Mouse (Mus musculus): Measurements from ENCODE around the gene Gm45234. TPM values are rescaled to one million over a fixed set of nuclear protein-coding genes. Genes with fewer than 3 reads are reported as not detected.

Gm45234 gene
- total and polyA plus RNA-seq, 3 experiments, result not detected

DNA sequence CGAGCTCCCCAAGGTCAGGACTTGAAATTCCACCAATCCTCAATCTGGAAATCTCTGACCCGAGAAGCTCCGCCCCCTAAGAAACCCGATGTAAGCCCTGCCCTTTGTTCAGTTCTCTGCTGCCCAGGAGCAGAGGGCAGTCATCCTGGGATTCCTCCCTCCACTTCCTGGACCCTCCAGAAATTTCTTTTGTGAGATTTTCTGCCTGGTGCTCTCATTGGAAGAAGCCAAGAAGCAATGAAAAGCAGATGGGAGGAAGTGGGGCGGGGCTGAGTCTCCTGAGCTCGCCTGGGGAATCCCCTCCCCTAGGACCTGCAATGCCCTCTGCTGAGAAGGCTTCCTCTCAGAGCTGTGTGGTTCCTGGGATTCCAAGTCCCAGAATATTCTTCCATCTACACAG lies 26.6 kb upstream of the Gm45234 start:
- Histone ChIP-seq H3K4me3 (replicated peaks in 1 of 3; ENCODE audit: low read depth in 2 of 3, low read length in 2 of 3, poor library complexity in 1 of 3) (peak overlapping the region; percentile 31 to 53 (median 52)), H3K9me3 (replicated peaks; ENCODE audit: low read length) (no peaks in the 10 kb centered on the region), H3K27me3 (replicated peaks) (peaks cover 9% of the 10 kb centered on the region), H3K4me1 (ENCODE audit: control insufficient read depth in 1 of 2, insufficient read depth in 2 of 2) (peaks cover 9 to 16% of the 10 kb centered on the region in 2 experiments; a peak in 3 of 4 replicates), H3K79me2 (replicated peaks; ENCODE audit: control insufficient read depth, extremely low read depth, insufficient read depth, poor library complexity, severe bottlenecking) (no peaks in the 10 kb centered on the region), H3K27ac (ENCODE audit: insufficient read depth, low read depth) (no peak overlapping the region), H3K4me2 (ENCODE audit: insufficient read depth, low read depth, poor library complexity, severe bottlenecking) (peak overlapping the region; percentile 46), H3K9ac (ENCODE audit: insufficient read depth, low read depth) (peak overlapping the region; percentile 32; the same call in 1 of the 2 replicates), H3K36me3 (replicated peaks in 1 of 2; ENCODE audit: control insufficient read depth in 1 of 2, insufficient read depth in 1 of 2, low read length in 1 of 2) (no peaks in the 10 kb centered on the region)
- in situ Hi-C loops (cut with MboI; ENCODE audit: low pct_ligation_motif_present, low pct_unique_long_range_greater_than_20kb, low sequenced_read_pairs), result no loop called here
- peak; percentile 76 for DNase-seq (ENCODE audit: extremely low read depth)
- peak; percentile 43; the same call in 1 of the 2 replicates for TF ChIP-seq EP300 (IDR thresholded peaks at IDR 0.05; ENCODE audit: low read length)
- no peak for TF ChIP-seq MEF2A (IDR thresholded peaks at IDR 0.05; ENCODE audit: borderline replicate concordance, low read depth, low read length)
- TF ChIP-seq TBP (conservative IDR thresholded peaks at IDR 0.05; ENCODE audit: low read depth, low read length), result peak; percentile 69
- TF ChIP-seq RAD21 (IDR thresholded peaks at IDR 0.05; ENCODE audit: low read depth, low read length), result no peak
- no peak for TF ChIP-seq JUN (IDR thresholded peaks at IDR 0.05; ENCODE audit: insufficient read depth, low read depth, low read length)
- peak; percentile 78 for TF ChIP-seq ELF1 (IDR thresholded peaks at IDR 0.05; ENCODE audit: low read depth, low read length)
- peak; percentile 58 for TF ChIP-seq HCFC1 (IDR thresholded peaks at IDR 0.05; ENCODE audit: low read depth, low read length)
- peak; percentile 41; the same call in 1 of the 2 replicates for TF ChIP-seq CHD1 (IDR thresholded peaks at IDR 0.05; ENCODE audit: low read depth, low read length)
- TF ChIP-seq USF2 (conservative IDR thresholded peaks at IDR 0.05; ENCODE audit: low read depth, low read length), result no peak
- TF ChIP-seq MXI1 (IDR thresholded peaks at IDR 0.05; ENCODE audit: low read depth, low read length), result peak; percentile 54; the same call in 1 of the 2 replicates
- 0 out of 2 replicates have a peak, but pooled peaks have one; percentile 28 for TF ChIP-seq MYC (IDR thresholded peaks at IDR 0.05; ENCODE audit: low read depth, low read length)
- TF ChIP-seq POLR2AphosphoS2 (IDR thresholded peaks at IDR 0.05; ENCODE audit: low read depth, low read length), result no peak; the same call in 1 of the 2 replicates
- TF ChIP-seq POLR2A (IDR thresholded peaks at IDR 0.05; ENCODE audit: low read depth, low read length), result peak; percentile 72
- peak; percentile 53; the same call in 1 of the 2 replicates for TF ChIP-seq RCOR1 (conservative IDR thresholded peaks at IDR 0.05; ENCODE audit: low read depth, low read length)
- no peak for TF ChIP-seq ZC3H11A (IDR thresholded peaks at IDR 0.05; ENCODE audit: low read depth, low read length)
- TF ChIP-seq ZKSCAN1 (IDR thresholded peaks at IDR 0.05; ENCODE audit: borderline replicate concordance, low read depth, low read length), result no peak
- no peak for TF ChIP-seq USF1 (IDR thresholded peaks at IDR 0.05; ENCODE audit: low read depth, low read length)
- no peak for TF ChIP-seq ZNF384 (IDR thresholded peaks at IDR 0.05; ENCODE audit: low read depth, low read length)
- TF ChIP-seq NRF1 (IDR thresholded peaks at IDR 0.05; ENCODE audit: low read depth, low read length), result no peak
- peak; percentile 58; the same call in 1 of the 2 replicates for TF ChIP-seq SIN3A (IDR thresholded peaks at IDR 0.05; ENCODE audit: low read length)
- peak; percentile 78 for TF ChIP-seq NELFE (IDR thresholded peaks at IDR 0.05; ENCODE audit: low read depth, low read length)
- peak; percentile 54 for TF ChIP-seq BHLHE40 (IDR thresholded peaks at IDR 0.05; ENCODE audit: low read depth, low read length)
- peak; percentile 81 for TF ChIP-seq MAZ (IDR thresholded peaks at IDR 0.05; ENCODE audit: low read depth, low read length)
- TF ChIP-seq E2F4 (IDR thresholded peaks at IDR 0.05; ENCODE audit: insufficient replicate concordance, low read depth, low read length), result no peak
- TF ChIP-seq PAX5 (IDR thresholded peaks at IDR 0.05; ENCODE audit: low read length), result no peak
- no peak for TF ChIP-seq SMC3 (IDR thresholded peaks at IDR 0.05; ENCODE audit: low read depth, low read length)
- TF ChIP-seq KAT2A (IDR thresholded peaks at IDR 0.05; ENCODE audit: insufficient replicate concordance, low read length), result no peak
- TF ChIP-seq JUND (conservative IDR thresholded peaks at IDR 0.05; ENCODE audit: low read depth, low read length), result no peak
- TF ChIP-seq MAX (IDR thresholded peaks at IDR 0.05; ENCODE audit: low read length), result 0 out of 2 replicates have a peak, but pooled peaks have one; percentile 39
- TF ChIP-seq ZMIZ1 (IDR thresholded peaks at IDR 0.05; ENCODE audit: low read depth, low read length), result 0 out of 2 replicates have a peak, but pooled peaks have one; percentile 48
- TF ChIP-seq ETS1 (conservative IDR thresholded peaks at IDR 0.05; ENCODE audit: low read depth, low read length), result no peak; the same call in 1 of the 2 replicates
- TF ChIP-seq GABPA (IDR thresholded peaks at IDR 0.05; ENCODE audit: insufficient replicate concordance, low read depth, low read length), result no peak
- TF ChIP-seq UBTF (IDR thresholded peaks at IDR 0.05; ENCODE audit: low read depth, low read length), result no peak
- peak; percentile 79 for TF ChIP-seq TCF12 (IDR thresholded peaks at IDR 0.05; ENCODE audit: low read depth, low read length)
- TF ChIP-seq CHD2 (IDR thresholded peaks at IDR 0.05; ENCODE audit: low read length), result no peak
- no peak for TF ChIP-seq CTCF (conservative IDR thresholded peaks at IDR 0.05 in 1 of 2, IDR thresholded peaks at IDR 0.05 in 1 of 2; ENCODE audit: low read depth in 2 of 2, low read length in 2 of 2)
- TF ChIP-seq MAFK (IDR thresholded peaks at IDR 0.05; ENCODE audit: insufficient replicate concordance, low read length), result no peak
- TF ChIP-seq IRF4 (IDR thresholded peaks at IDR 0.05; ENCODE audit: low read depth, low read length), result peak; percentile 52; the same call in 1 of the 2 replicates
- dilution Hi-C loops (cut with MboI; ENCODE audit: extremely low pct_ligation_motif_present, extremely low pct_unique_long_range_greater_than_20kb, low sequenced_read_pairs), result no loop called here

Data from CH12.LX (cell line).